Mouse (Mus musculus) ovary, adult 10 weeks (tissue): ENCODE data around the gene Hlf. TPM values are rescaled to one million over a fixed set of nuclear protein-coding genes. Genes with fewer than 3 reads are reported as not detected.

Source experiments
- polyA plus RNA-seq: library from polyadenylated mRNA; stranded (reverse); fragments of 350-450 nt; fragmentation: Illumina TruSeq; extraction: RNeasy Lipid Tissue Mini Kit (QIAGEN cat#74804); gene quantifications from one replicate; pipeline ENCODE4 v1.2.3, GENCODE M21; 2014

Gene Hlf
- 21.0 TPM for polyA plus RNA-seq

DNA sequence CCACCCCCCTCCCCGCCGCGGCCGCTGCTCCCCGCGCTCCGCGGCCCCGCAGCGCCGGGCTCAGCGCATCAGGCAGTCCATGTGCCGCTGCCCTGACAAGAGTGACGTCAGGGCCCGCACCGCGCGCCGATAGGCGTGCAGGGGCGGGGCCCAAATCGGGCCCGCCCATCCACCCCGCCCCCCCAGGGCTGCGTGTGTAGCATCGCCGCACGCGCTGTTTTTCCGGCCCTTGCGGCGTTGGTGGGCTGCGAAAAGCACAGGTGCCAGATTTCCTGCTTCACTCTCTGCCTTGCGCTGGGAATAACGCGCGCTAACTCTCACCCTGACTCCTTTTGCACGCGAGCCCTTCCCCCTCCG is at the start of gene Hlf:
Hlf (minus strand) TSS at position 79 of the 357 bp plus-strand sequence.

Other genes with a start within 250 kb of the Hlf start
- 5.1 TPM for gene Gm45716, start 203.2 kb downstream of the Hlf start, polyA plus RNA-seq
- 136 TPM for gene Mmd, start 141.4 kb downstream of the Hlf start, polyA plus RNA-seq
- 29.7 TPM for gene Stxbp4, start 247.2 kb upstream of the Hlf start, polyA plus RNA-seq
- 30.1 TPM for gene Cox11, start 247.3 kb upstream of the Hlf start, polyA plus RNA-seq